Mouse (Mus musculus) macrophage (primary cell): ENCODE measurements around the gene Fam104a. TPM values are rescaled to one million over a fixed set of nuclear protein-coding genes. Genes with fewer than 3 reads are reported as not detected.
"Not testable (repeated sequence)": the region's sequence is repeated elsewhere in the genome, so short reads cannot be mapped to it uniquely, and the experiment has no call there.

Experiments
- H3K27ac ChIP-seq: fragments of 350-480 bp; formaldehyde crosslinking; 2 replicates; pipeline ENCODE4 v1.9.0; 2021
- H3K36me3 ChIP-seq: fragments of 350-480 bp; formaldehyde crosslinking; 2 replicates; pipeline ENCODE4 v1.9.0; 2021; ENCODE audit errors: inconsistent target
- H3K4me3 ChIP-seq: fragments of 350-480 bp; formaldehyde crosslinking; 2 replicates; pipeline ENCODE4 v1.9.0; 2021; ENCODE audit errors: inconsistent target
- H3K79me2 ChIP-seq: fragments of 350-480 bp; formaldehyde crosslinking; 2 replicates; pipeline ENCODE4 v1.9.0; 2021; ENCODE audit errors: inconsistent target
- WGBS: methylation state at CpG from one replicate; pipeline ENCODE4 v1.1.7; 2026; ENCODE audit warnings: inconsistent platforms; ENCODE audit not compliant: missing documents; 5-methylcytosine and 5-hydroxymethylcytosine counted together
- polyA plus RNA-seq: library from polyadenylated mRNA; stranded (reverse); fragments of 250-400 nt; gene quantifications from 3 replicates; pipeline ENCODE4 v1.2.4, GENCODE M21; 2018; ENCODE audit warnings: inconsistent platforms

Gene Fam104a
- polyA plus RNA-seq, 1 experiment from 2014 or later, result 29.8 TPM

DNA sequence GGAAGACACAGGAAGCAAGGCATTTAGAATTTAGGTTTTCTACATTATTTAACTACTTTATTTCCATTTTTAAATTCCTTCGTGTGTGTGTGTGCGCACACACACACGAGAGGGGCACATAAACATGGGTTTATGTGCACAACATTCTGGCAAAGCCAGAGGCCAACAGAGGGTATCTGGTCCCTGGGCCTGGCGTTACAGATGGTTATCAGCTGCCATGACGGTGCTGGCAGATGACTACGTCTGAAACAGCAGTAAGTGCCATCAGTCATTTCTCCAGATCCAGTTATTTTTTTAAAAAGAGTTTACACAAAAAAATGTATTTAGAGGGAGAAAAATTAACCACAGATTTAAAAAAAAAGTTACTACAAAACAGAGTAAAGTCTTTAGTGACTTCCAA, 17.8 kb downstream of the Fam104a start:
- H3K4me3 ChIP-seq, result no peak overlapping the region
- 73% methylated on average over 6 of the region's 6 CpGs for WGBS
- peaks cover 18% of the 10 kb centered on the region for H3K36me3 ChIP-seq
- peaks cover 90% of the 10 kb centered on the region for H3K79me2 ChIP-seq
- H3K27ac ChIP-seq, result no peak overlapping the region

DNA sequence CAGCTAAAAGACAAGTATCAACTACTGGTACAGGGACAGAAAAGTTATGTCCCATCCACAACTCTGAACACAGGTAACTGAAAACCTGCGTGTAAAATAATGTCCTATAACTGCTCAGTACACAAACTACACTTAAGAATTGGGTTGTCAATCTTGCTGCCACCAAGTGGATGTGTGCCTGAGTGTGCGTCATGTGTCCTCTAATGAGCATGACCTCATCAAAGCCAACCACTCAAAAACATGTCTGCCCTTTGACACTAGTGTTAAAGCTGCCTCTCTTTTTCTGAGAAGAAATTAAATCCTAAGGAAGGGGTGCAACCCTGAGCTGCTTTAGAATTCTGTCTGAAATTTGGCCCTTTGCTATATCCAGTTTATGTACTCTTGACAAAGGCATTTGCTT, 19.7 kb downstream of the Fam104a start:
- 85% methylated on average over 2 of the region's 2 CpGs for WGBS
- no peak overlapping the region for H3K27ac ChIP-seq
- H3K36me3 ChIP-seq, result peaks cover 23% of the 10 kb centered on the region
- peaks cover 71% of the 10 kb centered on the region for H3K79me2 ChIP-seq
- H3K4me3 ChIP-seq, result no peak overlapping the region

DNA sequence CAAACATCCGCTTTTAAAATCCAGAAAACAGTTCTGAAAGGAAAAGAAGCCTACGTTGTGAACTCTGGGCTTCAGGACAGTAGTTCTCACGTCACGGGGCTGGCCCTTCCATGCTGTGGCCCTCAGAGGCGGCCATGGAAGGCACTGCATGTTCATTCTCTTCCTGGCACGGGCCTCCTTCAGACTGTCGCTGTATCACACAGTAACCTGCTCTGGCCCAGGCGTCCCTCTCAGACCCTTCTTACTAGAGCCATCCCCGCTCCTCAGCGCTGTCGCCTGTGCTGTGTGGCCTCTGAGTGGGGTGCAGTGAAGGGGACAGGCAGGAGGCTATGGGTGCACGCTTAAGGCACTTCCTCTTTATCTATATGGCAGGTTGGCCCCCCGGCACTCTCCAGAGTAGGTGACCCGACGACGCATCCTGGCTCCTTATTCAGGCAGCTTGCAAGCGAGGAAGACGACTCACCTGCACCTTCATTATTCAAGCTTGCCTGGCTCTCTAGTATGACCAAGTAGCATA, 22.1 kb downstream of the Fam104a start:
- no peak overlapping the region for H3K4me3 ChIP-seq
- WGBS, result 84% methylated on average over 17 of the region's 18 CpGs
- peaks cover 47% of the 10 kb centered on the region for H3K79me2 ChIP-seq
- no peak overlapping the region for H3K27ac ChIP-seq
- H3K36me3 ChIP-seq, result peaks cover 46% of the 10 kb centered on the region

DNA sequence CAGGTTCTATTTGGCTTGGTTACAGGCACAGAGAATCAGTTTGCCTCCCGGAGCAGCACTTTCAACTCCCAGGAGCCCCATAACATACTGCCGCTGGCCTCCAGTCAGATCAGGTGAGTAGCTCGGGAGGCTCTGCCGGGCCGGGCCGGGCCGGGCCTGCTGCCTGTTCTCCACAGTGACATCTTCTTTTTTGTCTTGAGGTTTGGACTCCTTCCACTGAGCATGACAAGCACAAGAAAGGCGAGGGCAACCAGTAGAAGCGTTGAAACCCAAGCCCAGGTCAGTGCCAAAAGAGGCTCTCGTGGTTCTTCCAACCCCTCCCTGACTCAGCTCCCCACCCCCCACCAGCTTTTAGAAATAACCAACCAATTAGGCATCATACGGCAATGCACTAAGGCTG, 23.0 kb downstream of the Fam104a start:
- Histone ChIP-seq H3K4me3 (no peak overlapping the region), H3K79me2 (peaks cover 38% of the 10 kb centered on the region), H3K27ac (no peak overlapping the region), H3K36me3 (peaks cover 56% of the 10 kb centered on the region)
- 41% methylated on average over 11 of the region's 11 CpGs for WGBS

DNA sequence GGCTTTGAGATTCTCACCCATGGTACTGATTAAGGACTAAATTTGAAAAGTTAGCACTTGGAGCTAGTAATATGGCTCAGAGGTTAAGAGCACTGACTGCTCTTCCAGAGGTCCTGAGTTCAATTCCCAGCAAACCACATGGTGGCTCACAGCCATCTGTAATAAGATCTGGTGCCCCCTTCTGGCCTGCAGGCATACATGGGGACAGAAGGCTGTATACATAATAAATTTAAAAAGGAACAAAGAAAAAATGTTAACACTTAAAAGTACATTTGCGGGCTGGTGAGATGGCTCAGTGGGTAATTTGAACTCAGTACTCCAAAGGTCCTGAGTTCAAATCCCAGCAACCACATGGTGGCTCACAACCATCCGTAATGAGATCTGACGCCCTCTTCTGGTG, 23.7 kb downstream of the Fam104a start:
- 100% methylated on average over 1 of the region's 3 CpGs for WGBS
- H3K27ac ChIP-seq, H3K4me3 ChIP-seq: not testable (repeated sequence)
- peaks cover 58% of the 10 kb centered on the region for H3K36me3 ChIP-seq
- peaks cover 30% of the 10 kb centered on the region for H3K79me2 ChIP-seq

DNA sequence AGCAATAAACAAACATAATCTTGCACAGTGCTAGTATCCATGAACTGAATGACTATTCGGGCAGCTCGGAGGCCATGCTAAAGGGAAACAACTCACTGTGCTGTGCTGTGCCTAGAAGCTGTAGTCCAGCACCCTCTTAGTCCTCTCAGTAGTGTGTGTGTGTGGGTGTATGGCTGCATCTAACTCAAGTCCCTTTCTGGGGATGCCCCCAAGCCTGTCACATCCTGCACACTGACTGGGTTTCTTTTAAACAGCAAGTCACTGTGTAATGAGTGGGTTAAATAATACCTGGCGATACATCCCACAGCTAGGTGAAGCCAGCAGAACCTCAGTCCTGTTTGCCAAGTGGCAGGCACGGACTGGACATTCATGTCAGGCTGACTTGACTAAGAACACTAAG, 25.2 kb downstream of the Fam104a start:
- H3K4me3 ChIP-seq, result no peak overlapping the region

DNA sequence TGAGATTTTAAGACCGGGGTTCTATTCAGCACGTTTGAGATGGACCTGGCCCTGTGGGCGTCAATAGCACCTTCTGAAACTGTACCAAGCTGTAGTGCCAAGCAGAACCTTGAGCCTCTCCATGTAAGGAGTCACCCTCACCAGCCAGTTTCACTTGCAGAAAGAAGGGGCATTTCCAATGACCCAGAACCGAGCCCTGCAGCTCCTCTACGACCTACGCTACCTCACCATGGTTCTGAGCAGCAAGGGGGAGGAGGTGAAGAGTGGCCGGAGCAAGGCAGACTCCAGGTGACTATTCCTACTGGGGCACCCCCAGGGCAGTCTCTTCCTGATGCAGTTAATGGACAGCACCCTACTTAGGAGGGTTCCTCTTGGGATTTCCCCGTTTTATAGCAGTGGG, 25.6 kb downstream of the Fam104a start:
- H3K4me3 ChIP-seq, result no peak overlapping the region
- no peak overlapping the region for H3K27ac ChIP-seq
- 87% methylated on average over 8 of the region's 8 CpGs for WGBS
- peaks cover 77% of the 10 kb centered on the region for H3K36me3 ChIP-seq
- H3K79me2 ChIP-seq, result peaks cover 11% of the 10 kb centered on the region; the same call in 1 of the 2 replicates

More for the DNA sequence above, 25.2 kb downstream of the Fam104a start:
- Histone ChIP-seq H3K79me2 (peaks cover 16% of the 10 kb centered on the region; the same call in 1 of the 2 replicates), H3K36me3 (peaks cover 73% of the 10 kb centered on the region), H3K27ac (no peak overlapping the region)
- 91% methylated on average over 4 of the region's 4 CpGs for WGBS

DNA sequence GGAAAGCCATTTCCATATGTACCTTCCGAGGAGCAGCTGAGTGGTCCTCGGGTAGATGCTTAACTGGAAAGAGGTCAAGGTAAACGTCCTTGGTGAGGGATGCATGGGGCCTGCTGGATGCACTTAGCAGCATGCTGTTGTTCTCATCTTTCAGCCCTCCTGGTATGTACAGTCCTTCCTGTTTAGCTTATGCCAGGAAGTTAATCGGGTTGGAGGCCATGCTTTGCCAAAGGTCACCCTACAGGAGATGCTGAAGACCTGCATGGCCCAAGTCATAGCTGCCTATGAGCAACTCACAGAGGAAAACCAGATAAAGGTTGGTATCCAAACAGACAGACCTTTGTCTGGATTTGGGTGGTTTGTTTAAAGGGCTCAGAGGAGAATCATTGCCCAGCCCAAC, 26.7 kb downstream of the Fam104a start:
- Histone ChIP-seq H3K27ac (no peak overlapping the region), H3K4me3 (no peak overlapping the region), H3K79me2 (peaks cover 6% of the 10 kb centered on the region; the same call in 1 of the 2 replicates), H3K36me3 (peaks cover 84% of the 10 kb centered on the region)
- WGBS, result 88% methylated on average over 4 of the region's 4 CpGs

DNA sequence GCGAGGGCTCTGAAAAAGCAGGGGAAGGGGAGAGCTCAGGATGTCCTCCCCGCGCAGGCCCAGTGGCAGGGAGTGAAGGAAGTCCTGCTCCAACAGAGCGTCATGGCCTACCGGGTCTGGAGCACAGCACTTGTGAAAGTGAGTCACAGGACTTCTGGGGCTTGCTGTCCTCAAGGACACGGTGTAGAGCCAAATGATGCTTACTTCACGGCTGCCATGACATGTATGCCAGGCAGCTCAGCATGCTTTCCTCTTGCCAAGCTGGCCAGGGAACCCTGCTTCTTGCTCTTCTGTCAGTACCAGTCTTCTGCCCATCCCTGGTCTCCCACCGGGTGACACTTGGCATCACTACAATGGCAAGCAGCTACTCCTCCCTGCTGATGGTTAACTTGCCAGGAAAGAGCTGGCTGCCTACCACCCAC, 27.4 kb downstream of the Fam104a start:
- Histone ChIP-seq H3K4me3 (no peak overlapping the region), H3K79me2 (no peaks in the 10 kb centered on the region; the same call in 1 of the 2 replicates), H3K36me3 (peaks cover 83% of the 10 kb centered on the region), H3K27ac (no peak overlapping the region)
- 89% methylated on average over 8 of the region's 8 CpGs for WGBS

DNA sequence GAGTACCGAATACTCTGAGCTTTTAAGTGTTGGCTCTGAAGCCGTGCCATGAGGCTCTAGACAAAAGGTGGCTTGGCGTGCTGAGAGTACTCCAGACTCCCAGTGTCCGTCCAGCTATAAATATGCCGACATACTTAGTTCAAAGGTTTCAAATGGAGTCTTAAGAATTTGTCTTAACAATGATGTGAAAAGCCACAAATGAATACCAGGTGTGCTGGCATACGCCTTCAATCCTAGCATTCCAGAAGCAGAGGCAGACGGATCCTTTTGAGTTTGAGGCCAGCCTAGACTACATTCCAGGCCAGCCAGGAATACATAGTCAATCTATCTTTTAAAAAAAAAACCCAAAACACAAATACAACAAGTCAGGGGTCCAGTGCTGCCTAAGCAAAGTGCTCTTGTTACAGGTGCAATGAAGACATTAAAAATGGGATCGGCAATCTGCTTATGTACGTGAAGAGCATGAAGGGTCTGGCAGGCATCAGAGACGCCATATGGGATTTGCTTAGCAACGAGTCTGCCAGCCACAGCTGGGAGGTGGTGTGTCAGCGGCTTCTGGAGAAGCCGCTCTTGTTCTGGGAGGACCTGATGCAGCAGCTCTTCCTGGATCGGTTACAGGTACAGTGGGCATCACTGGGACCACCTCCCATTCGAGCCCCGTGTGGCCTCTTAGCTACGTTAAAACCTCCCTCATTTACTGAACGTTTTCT, 29.2 kb downstream of the Fam104a start:
- Histone ChIP-seq H3K36me3 (peaks cover 76% of the 10 kb centered on the region), H3K79me2 (peaks cover 4% of the 10 kb centered on the region; the same call in 1 of the 2 replicates), H3K4me3 (no peak overlapping the region), H3K27ac (no peak overlapping the region)
- 93% methylated on average over 18 of the region's 18 CpGs for WGBS

DNA sequence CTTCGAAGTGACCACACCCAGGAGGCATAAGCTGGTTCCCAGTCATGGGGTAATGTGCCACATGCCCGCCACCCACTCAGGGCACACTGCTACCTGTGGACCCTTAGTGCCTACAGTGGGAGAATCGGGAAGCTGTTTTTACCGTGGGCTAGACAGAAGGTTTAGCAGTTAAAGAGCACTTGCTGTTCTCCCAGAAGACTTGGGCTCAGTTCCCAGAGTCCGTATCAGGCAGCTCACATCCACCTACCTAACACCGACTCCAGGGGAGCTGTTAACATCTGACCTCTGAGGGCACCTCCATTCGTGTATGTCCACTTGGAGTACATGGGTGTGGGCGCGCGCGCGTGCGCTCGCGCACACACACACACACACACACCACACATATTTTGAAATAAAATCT, 29.9 kb downstream of the Fam104a start:
- peaks cover 72% of the 10 kb centered on the region for H3K36me3 ChIP-seq
- 91% methylated on average over 15 of the region's 15 CpGs for WGBS
- peaks cover 4% of the 10 kb centered on the region; the same call in 1 of the 2 replicates for H3K79me2 ChIP-seq
- H3K4me3 ChIP-seq, result no peak overlapping the region
- H3K27ac ChIP-seq, result no peak overlapping the region

DNA sequence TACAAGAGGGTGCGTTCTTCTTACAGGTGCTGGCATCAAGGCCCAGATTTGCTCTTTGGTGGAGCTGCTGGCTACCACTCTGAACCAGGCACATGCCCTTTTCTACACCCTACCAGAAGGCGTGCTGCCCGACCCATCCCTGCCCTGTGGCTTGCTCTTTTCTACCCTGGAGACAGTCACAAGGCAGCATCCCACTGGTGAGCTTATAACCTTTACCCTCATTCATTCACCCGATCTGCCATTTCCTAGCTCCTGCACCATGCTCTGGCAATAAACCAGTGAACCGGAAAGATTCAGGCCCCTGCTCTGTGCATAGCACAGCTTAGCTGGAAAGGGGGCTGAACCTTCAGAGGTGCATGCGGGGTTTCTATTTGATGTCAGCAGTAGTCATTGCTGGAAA, 31.4 kb downstream of the Fam104a start:
- 91% methylated on average over 6 of the region's 6 CpGs for WGBS
- no peak overlapping the region for H3K27ac ChIP-seq

DNA sequence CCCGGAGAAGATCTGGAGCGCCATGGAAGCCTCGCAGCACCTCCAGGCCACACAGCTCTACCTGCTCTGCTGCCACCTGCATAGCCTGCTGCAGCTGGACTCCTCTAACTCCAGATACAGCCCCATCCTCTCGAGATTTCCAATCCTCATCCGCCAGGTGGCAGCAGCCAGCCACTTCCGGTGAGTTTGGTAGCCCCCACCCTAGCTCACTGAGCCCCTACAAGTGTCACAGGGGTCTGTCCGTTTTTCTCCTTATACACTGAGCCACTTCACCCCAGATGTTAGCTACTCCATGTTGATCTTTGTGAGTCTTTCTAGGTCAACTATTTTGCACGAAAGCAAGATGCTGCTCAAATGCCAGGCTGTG, 32.1 kb downstream of the Fam104a start:
- no peak overlapping the region for H3K27ac ChIP-seq
- H3K36me3 ChIP-seq, result peaks cover 51% of the 10 kb centered on the region
- WGBS, result 76% methylated on average over 7 of the region's 8 CpGs
- no peak overlapping the region for H3K4me3 ChIP-seq
- H3K79me2 ChIP-seq, result peaks cover 4% of the 10 kb centered on the region; the same call in 1 of the 2 replicates

More for the DNA sequence above, 31.4 kb downstream of the Fam104a start:
- Histone ChIP-seq H3K36me3 (peaks cover 58% of the 10 kb centered on the region), H3K4me3 (no peak overlapping the region), H3K79me2 (peaks cover 4% of the 10 kb centered on the region; the same call in 1 of the 2 replicates)

DNA sequence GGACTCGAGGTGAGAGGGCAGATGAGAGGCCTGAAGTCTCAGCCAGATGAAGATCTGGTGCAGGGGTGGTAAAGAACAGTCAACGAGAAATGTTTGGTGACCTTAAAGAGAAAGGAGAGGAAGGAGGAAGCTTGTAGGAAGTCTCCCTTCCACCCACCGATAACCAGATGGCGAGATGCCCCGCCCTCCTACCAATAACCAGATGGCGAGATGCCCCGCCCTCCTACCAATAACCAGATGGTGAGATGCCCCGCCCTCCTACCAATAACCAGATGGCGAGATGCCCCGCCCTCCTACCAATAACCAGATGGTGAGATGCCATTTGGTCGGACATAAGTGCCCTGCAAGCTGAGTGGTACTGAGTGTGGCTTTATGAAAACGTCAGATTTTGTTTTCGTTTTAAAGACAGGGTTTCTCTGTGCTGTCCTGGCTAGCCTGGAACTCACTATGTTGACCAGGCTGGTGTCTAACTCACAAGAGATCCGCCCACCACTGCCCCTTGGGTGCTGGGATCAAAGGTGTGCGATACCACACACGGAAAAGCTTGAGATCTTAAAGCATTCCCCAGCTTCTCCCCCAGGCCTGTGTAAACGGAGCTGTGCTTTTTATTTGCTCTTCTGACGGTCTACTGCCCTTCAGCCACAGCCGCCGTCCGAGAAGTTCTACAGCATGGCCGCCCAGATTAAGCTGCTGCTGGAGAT, 32.6 kb downstream of the Fam104a start:
- 89% methylated on average over 21 of the region's 22 CpGs for WGBS
- H3K79me2 ChIP-seq, result peaks cover 4% of the 10 kb centered on the region; the same call in 1 of the 2 replicates
- H3K4me3 ChIP-seq, result no peak overlapping the region
- peaks cover 46% of the 10 kb centered on the region for H3K36me3 ChIP-seq
- H3K27ac ChIP-seq, result no peak overlapping the region
